Mouse (Mus musculus) lung, postnatal 0 days (tissue): ENCODE results near the gene Ppp2r5a. TPM values are rescaled to one million over a fixed set of nuclear protein-coding genes. Genes with fewer than 3 reads are reported as not detected.

Experiments
- ATAC-seq: fragments of 200-750 bp; cut with Nextera tagmentation; 2 replicates; pipeline ENCODE4 v1.8.0; 2017; ENCODE audit warnings: moderate library complexity
- DNase-seq: peaks from one replicate; pipeline ENCODE4 v3.0.0-alpha.2; 2016; ENCODE audit warnings: low spot score
- H3K27ac ChIP-seq: fragments of 300-500 bp; sonication (generic); 2 replicates; pipeline ENCODE4 v1.5.1; 2014; ENCODE audit warnings: antibody characterized with exemption, mild to moderate bottlenecking, low read length, mixed read lengths
- H3K27me3 ChIP-seq: fragments of 300-500 bp; sonication (generic); replicated peaks from 2 replicates; pipeline ENCODE4 v1.6.1; 2014; ENCODE audit warnings: low read length, mixed read lengths; ENCODE audit not compliant: insufficient read depth
- H3K36me3 ChIP-seq: fragments of 300-500 bp; sonication (generic); 2 replicates; pipeline ENCODE4 v1.6.1; 2014; ENCODE audit warnings: low read length, mixed read lengths; ENCODE audit not compliant: insufficient read depth
- H3K4me1 ChIP-seq: fragments of 300-500 bp; sonication (generic); 2 replicates; pipeline ENCODE4 v1.6.1; 2014; ENCODE audit warnings: antibody characterized with exemption, low read depth, low read length, mixed read lengths; ENCODE audit not compliant: insufficient read depth
- H3K4me2 ChIP-seq: fragments of 300-500 bp; sonication (generic); replicated peaks from 2 replicates; pipeline ENCODE4 v1.6.1; 2014; ENCODE audit warnings: low read depth, mild to moderate bottlenecking, low read length, moderate library complexity, mixed read lengths
- H3K4me3 ChIP-seq: fragments of 300-500 bp; sonication (generic); 2 replicates; pipeline ENCODE4 v1.5.1; 2014; ENCODE audit warnings: low read depth, low read length
- H3K9ac ChIP-seq: fragments of 300-500 bp; sonication (generic); replicated peaks from 2 replicates; pipeline ENCODE4 v1.6.1; 2014; ENCODE audit warnings: low read depth, mild to moderate bottlenecking
- H3K9me3 ChIP-seq: fragments of 300-500 bp; sonication (generic); 2 replicates; pipeline ENCODE4 v1.6.1; 2016; ENCODE audit warnings: low read length, mixed read lengths
- CTCF ChIP-seq: IDR thresholded peaks from 2 replicates; pipeline ENCODE4 v1.5.1; 2016; ENCODE audit warnings: antibody characterized with exemption, mild to moderate bottlenecking
- EP300 ChIP-seq: IDR thresholded peaks from 2 replicates; pipeline ENCODE4 v1.6.1; 2016; ENCODE audit warnings: antibody characterized with exemption, mild to moderate bottlenecking, control low read depth
- WGBS: fragments of 180-500 bp; shearing (Covaris S2); extraction: QIAGEN DNeasy Blood & Tissue Kit; methylation state at CpG from one replicate; pipeline ENCODE4 v1.1.7; 2014; 5-methylcytosine and 5-hydroxymethylcytosine counted together
- polyA plus RNA-seq: library from polyadenylated mRNA; unstranded; fragments of >200 nt; fragmentation: Nextera tagmentation; extraction: Ambion mirVana; gene quantifications from 2 replicates; pipeline ENCODE4 v1.2.1, GENCODE M21; 2015

Gene Ppp2r5a
- polyA plus RNA-seq, 1 experiment from 2014 or later, result 51.5 TPM

GRCm38 (mm10) chr1:191312513-191312941 is 90.5 kb downstream of the Ppp2r5a start:
- DNase-seq (peak; percentile 97), ATAC-seq (peak; percentile 97)

GRCm38 (mm10) chr1:191311296-191311898 is 91.7 kb downstream of the Ppp2r5a start:
- H3K27ac ChIP-seq, result no peak overlapping the region
- DNase-seq (no peak), ATAC-seq (no peak)
- 76% methylated on average over 4 of the region's 4 CpGs for WGBS
- TF ChIP-seq EP300, result no peak
- TF ChIP-seq CTCF, result no peak
- H3K36me3 ChIP-seq, result no peaks in the 10 kb centered on the region
- H3K27me3 ChIP-seq, result no peaks in the 10 kb centered on the region
- H3K4me3 ChIP-seq, result no peak overlapping the region
- H3K9ac ChIP-seq, result no peak overlapping the region
- H3K4me1 ChIP-seq, result peaks cover 5% of the 10 kb centered on the region; the same call in 1 of the 2 replicates
- no peaks in the 10 kb centered on the region for H3K9me3 ChIP-seq
- no peak overlapping the region for H3K4me2 ChIP-seq

More at GRCm38 (mm10) chr1:191312513-191312941, 90.5 kb downstream of the Ppp2r5a start:
- Histone ChIP-seq H3K36me3 (no peaks in the 10 kb centered on the region), H3K9ac (peak overlapping the region; percentile 52), H3K27ac (peak overlapping the region; percentile 75), H3K4me3 (peak overlapping the region; percentile 55), H3K4me1 (peaks cover 10% of the 10 kb centered on the region; the same call in 1 of the 2 replicates), H3K9me3 (no peaks in the 10 kb centered on the region), H3K4me2 (peak overlapping the region; percentile 54), H3K27me3 (no peaks in the 10 kb centered on the region)
- TF ChIP-seq CTCF, result peak; percentile 97
- no peak for TF ChIP-seq EP300
- WGBS, result under 1% methylated on average over 14 of the region's 14 CpGs

- Histone ChIP-seq H3K9ac (no peak overlapping the region), H3K27ac (no peak overlapping the region), H3K4me1 (peaks cover 5% of the 10 kb centered on the region; the same call in 1 of the 2 replicates), H3K36me3 (no peaks in the 10 kb centered on the region), H3K27me3 (no peaks in the 10 kb centered on the region), H3K4me3 (no peak overlapping the region), H3K4me2 (no peak overlapping the region), H3K9me3 (no peaks in the 10 kb centered on the region)
- ATAC-seq, result no peak
- TF ChIP-seq EP300, result no peak
- peak; percentile 70 for TF ChIP-seq CTCF
- 80% methylated on average over 9 of the region's 9 CpGs for WGBS
- DNase-seq, result peak; percentile 34
Observed at GRCm38 (mm10) chr1:191307766-191308455, 95.2 kb downstream of the Ppp2r5a start.

- Histone ChIP-seq H3K27ac (no peak overlapping the region), H3K4me1 (peaks cover 4% of the 10 kb centered on the region; the same call in 1 of the 2 replicates), H3K9me3 (no peaks in the 10 kb centered on the region), H3K4me2 (no peak overlapping the region), H3K27me3 (no peaks in the 10 kb centered on the region), H3K36me3 (no peaks in the 10 kb centered on the region), H3K4me3 (no peak overlapping the region), H3K9ac (no peak overlapping the region)
- WGBS, result 90% methylated on average over 9 of the region's 9 CpGs
- TF ChIP-seq CTCF (peak; percentile 41; the same call in 1 of the 2 replicates), EP300 (no peak)
- ATAC-seq (no peak), DNase-seq (no peak)
Observed at GRCm38 (mm10) chr1:191306316-191306715, 96.8 kb downstream of the Ppp2r5a start.

GRCm38 (mm10) chr1:191305610-191306009 is 97.5 kb downstream of the Ppp2r5a start:
- DNase-seq (peak; percentile 33), ATAC-seq (no peak)
- no peak for TF ChIP-seq EP300
- TF ChIP-seq CTCF, result peak; percentile 63
- H3K4me2 ChIP-seq, result no peak overlapping the region
- H3K4me3 ChIP-seq, result no peak overlapping the region
- no peak overlapping the region for H3K27ac ChIP-seq
- peaks cover 4% of the 10 kb centered on the region; the same call in 1 of the 2 replicates for H3K4me1 ChIP-seq
- H3K36me3 ChIP-seq, result no peaks in the 10 kb centered on the region
- H3K9ac ChIP-seq, result no peak overlapping the region
- H3K9me3 ChIP-seq, result no peaks in the 10 kb centered on the region
- WGBS, result 70% methylated on average over 7 of the region's 7 CpGs
- no peaks in the 10 kb centered on the region for H3K27me3 ChIP-seq

GRCm38 (mm10) chr1:191304216-191304615 is 98.9 kb downstream of the Ppp2r5a start:
- Histone ChIP-seq H3K27ac (0 out of 2 replicates have a peak overlapping the region, but pooled peaks have one; percentile 7), H3K9me3 (no peaks in the 10 kb centered on the region), H3K27me3 (no peaks in the 10 kb centered on the region), H3K9ac (no peak overlapping the region), H3K36me3 (no peaks in the 10 kb centered on the region), H3K4me1 (peaks cover 4% of the 10 kb centered on the region; the same call in 1 of the 2 replicates), H3K4me2 (no peak overlapping the region), H3K4me3 (no peak overlapping the region)
- TF ChIP-seq CTCF (no peak), EP300 (no peak)
- ATAC-seq, result peak; percentile 25; the same call in 1 of the 2 replicates
- DNase-seq, result peak; percentile 21
- WGBS, result 48% methylated on average over 6 of the region's 6 CpGs
